Mouse (Mus musculus): ENCODE results near the gene Neurod2.

Neurod2 gene

DNA sequence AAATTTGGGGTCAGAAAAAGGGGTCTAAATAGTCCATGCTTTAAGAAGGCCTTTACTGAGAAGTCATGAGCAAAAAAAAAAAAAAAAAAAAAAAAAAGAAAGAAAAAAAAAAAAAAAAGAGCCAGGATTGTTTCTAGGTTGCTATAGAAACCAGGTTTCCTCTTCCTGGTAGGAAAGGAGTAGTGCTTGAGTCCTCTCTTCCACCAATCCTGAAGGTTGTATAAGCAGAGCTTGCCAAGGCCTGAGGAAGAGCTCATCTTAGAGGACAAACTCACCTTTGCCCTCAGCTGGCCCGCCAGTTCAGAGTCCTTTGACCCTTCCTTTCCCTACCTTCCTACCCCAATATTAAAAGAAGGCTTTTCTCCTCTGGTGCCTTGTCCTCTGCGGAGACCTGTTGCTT lies 44.1 kb downstream of the Neurod2 start:
- in situ Hi-C loops (cut with MboI; ENCODE audit: unreplicated experiment in 2 of 2), result no loop called here

DNA sequence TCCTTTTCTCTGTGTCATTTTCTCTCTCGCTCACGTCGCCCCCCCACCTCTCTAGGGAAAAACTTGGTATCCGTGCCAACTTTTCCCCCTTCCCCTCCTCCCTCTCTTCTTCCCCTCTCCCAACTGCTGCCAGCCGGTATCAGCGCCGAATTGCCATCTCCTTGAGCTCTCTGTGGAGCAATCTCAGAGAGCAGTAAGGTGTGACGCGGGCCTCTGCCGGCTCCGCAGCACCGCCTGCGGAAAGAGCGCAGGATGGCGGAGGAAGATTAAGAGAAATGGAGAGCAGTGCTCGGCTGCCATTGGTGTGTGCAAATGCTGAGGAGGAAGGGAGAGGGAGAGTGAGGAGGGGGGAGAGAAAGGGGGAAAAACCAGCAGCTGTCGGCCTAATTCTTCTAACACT lies 45.2 kb downstream of the Neurod2 start:
- in situ Hi-C loops (cut with MboI; ENCODE audit: unreplicated experiment in 2 of 2), result no loop called here

DNA sequence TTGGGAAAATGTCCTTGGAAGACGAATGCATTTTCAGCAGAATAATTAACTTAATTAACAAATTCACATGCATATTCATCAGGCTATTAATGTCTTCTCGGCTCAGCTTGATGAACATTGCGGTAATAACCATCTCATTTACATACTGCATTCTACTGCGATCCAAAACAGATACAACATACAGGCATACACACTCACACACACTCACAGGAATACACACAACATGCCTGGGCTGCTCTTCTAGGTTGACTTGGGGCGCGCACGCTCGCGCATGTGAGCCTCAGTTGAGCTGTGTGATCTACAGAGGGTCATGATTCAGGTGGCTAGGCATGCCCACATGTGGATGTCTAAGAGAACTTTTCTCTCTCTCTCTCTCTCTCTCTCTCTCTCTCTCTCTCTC lies 45.7 kb downstream of the Neurod2 start:
- in situ Hi-C loops (cut with MboI; ENCODE audit: unreplicated experiment in 2 of 2), result no loop called here

Measured in v-Abl transformed pro-B cells (cell line).